Mouse (Mus musculus) midbrain, embryonic 12.5 days (tissue): ENCODE data around the gene Gm21903. TPM values are rescaled to one million over a fixed set of nuclear protein-coding genes. Genes with fewer than 3 reads are reported as not detected.
A peak's percentile ranks its signal among the peaks of the same experiment; 100 is the strongest.
"Not testable (repeated sequence)": the region's sequence is repeated elsewhere in the genome, so short reads cannot be mapped to it uniquely, and the experiment has no call there.

Source experiments
- ATAC-seq: fragments of 200-750 bp; cut with Nextera tagmentation; 2 replicates; pipeline ENCODE4 v1.8.0; 2017; ENCODE audit warnings: low read depth, moderate TSS enrichment, moderate library complexity; ENCODE audit not compliant: low FRiP score
- H3K27ac ChIP-seq: fragments of 300-500 bp; sonication (generic); replicated peaks from 2 replicates; pipeline ENCODE4 v1.5.1; 2016; ENCODE audit warnings: mild to moderate bottlenecking
- H3K27me3 ChIP-seq: fragments of 300-500 bp; sonication (generic); 2 replicates; pipeline ENCODE4 v1.6.1; 2016; ENCODE audit warnings: mild to moderate bottlenecking
- H3K36me3 ChIP-seq: fragments of 300-500 bp; sonication (generic); 2 replicates; pipeline ENCODE4 v1.6.1; 2016
- H3K4me1 ChIP-seq: fragments of 300-500 bp; sonication (generic); 2 replicates; pipeline ENCODE4 v1.6.1; 2016
- H3K4me2 ChIP-seq: fragments of 300-500 bp; sonication (generic); replicated peaks from 2 replicates; pipeline ENCODE4 v1.6.1; 2016; ENCODE audit warnings: mild to moderate bottlenecking, moderate library complexity
- H3K4me3 ChIP-seq: fragments of 300-500 bp; sonication (generic); 2 replicates; pipeline ENCODE4 v1.5.1; 2016; ENCODE audit warnings: mild to moderate bottlenecking
- H3K9ac ChIP-seq: fragments of 300-500 bp; sonication (generic); replicated peaks from 2 replicates; pipeline ENCODE4 v1.6.1; 2016; ENCODE audit warnings: mild to moderate bottlenecking, moderate library complexity
- H3K9me3 ChIP-seq: fragments of 300-500 bp; sonication (generic); 2 replicates; pipeline ENCODE4 v1.6.1; 2016; ENCODE audit warnings: mild to moderate bottlenecking
- WGBS: fragments of 180-500 bp; shearing (Covaris S2); methylation state at CpG from one replicate; pipeline ENCODE4 v1.1.7; 2016; 5-methylcytosine and 5-hydroxymethylcytosine counted together
- polyA plus RNA-seq: library from polyadenylated mRNA; unstranded; fragments of >200 nt; fragmentation: Nextera tagmentation; extraction: Ambion mirVana; gene quantifications from 2 replicates; pipeline ENCODE4 v1.2.1, GENCODE M21; 2016

The Gm21903 gene
- not detected in 2 replicates for polyA plus RNA-seq

GRCm38 (mm10) chr17:39043241-39043640 is at the start of gene Gm21903:
Gm21903 (minus strand) TSS chr17:39043341.
- H3K4me3 ChIP-seq = no peak within 1 kb of the TSS
- H3K27ac ChIP-seq = no peak within 1 kb of the TSS
- H3K4me1 ChIP-seq = no peaks in the 10 kb centered on the region
- no peak within 1 kb of the TSS for H3K9ac ChIP-seq
- H3K36me3 ChIP-seq = no peaks in the 10 kb centered on the region
- no peaks in the 10 kb centered on the region for H3K27me3 ChIP-seq
- H3K4me2 ChIP-seq = no peak within 1 kb of the TSS
- 0 out of 2 replicates have a peak, but pooled peaks cover 4% of the 10 kb centered on the region for H3K9me3 ChIP-seq
- no peak for ATAC-seq

GRCm38 (mm10) chr17:39076937-39077336 is 33.8 kb upstream of the Gm21903 start, which contains the start of gene Esp23:
Esp23 (minus strand) TSS chr17:39077037.
- Histone ChIP-seq H3K9me3 (0 out of 2 replicates have a peak, but pooled peaks cover 10% of the 10 kb centered on the region), H3K27ac (no peak within 1 kb of the TSS), H3K36me3 (no peaks in the 10 kb centered on the region), H3K27me3 (no peaks in the 10 kb centered on the region), H3K9ac (no peak within 1 kb of the TSS), H3K4me1 (no peaks in the 10 kb centered on the region), H3K4me3 (no peak within 1 kb of the TSS), H3K4me2 (no peak within 1 kb of the TSS)
- 67% methylated on average over 1 of the region's 1 CpGs for WGBS
- ATAC-seq = no peak

GRCm38 (mm10) chr17:39063641-39064040 is 20.5 kb upstream of the Gm21903 start:
- Histone ChIP-seq H3K4me1 (no peaks in the 10 kb centered on the region), H3K4me3 (no peak overlapping the region), H3K27me3 (no peaks in the 10 kb centered on the region), H3K36me3 (no peaks in the 10 kb centered on the region), H3K9me3 (peaks cover 16% of the 10 kb centered on the region; the same call in 1 of the 2 replicates), H3K9ac (no peak overlapping the region), H3K4me2 (no peak overlapping the region), H3K27ac (no peak overlapping the region)
- no peak for ATAC-seq

- not testable (repeated sequence) for H3K4me1 ChIP-seq, H3K36me3 ChIP-seq, H3K9me3 ChIP-seq, ATAC-seq, H3K4me3 ChIP-seq, H3K4me2 ChIP-seq, H3K27me3 ChIP-seq, H3K27ac ChIP-seq, H3K9ac ChIP-seq
- 92% methylated on average over 3 of the region's 3 CpGs for WGBS
Observed at GRCm38 (mm10) chr17:39036395-39036794, 6.7 kb downstream of the Gm21903 start, which contains the start of gene Esp24. Esp24 (plus strand) TSS chr17:39036695.

- Histone ChIP-seq H3K4me3 (no peak overlapping the region), H3K4me1 (0 out of 2 replicates have a peak, but pooled peaks cover 2% of the 10 kb centered on the region), H3K27me3 (no peaks in the 10 kb centered on the region), H3K36me3 (no peaks in the 10 kb centered on the region), H3K27ac (no peak overlapping the region), H3K4me2 (peak overlapping the region; percentile 24), H3K9ac (no peak overlapping the region), H3K9me3 (no peaks in the 10 kb centered on the region)
- 33% methylated on average over 14 of the region's 14 CpGs for WGBS
- ATAC-seq = peak; percentile 78
Observed at GRCm38 (mm10) chr17:39017184-39017583, 26.0 kb downstream of the Gm21903 start.

- Histone ChIP-seq H3K4me2 (peak overlapping the region; percentile 50), H3K27ac (no peak overlapping the region), H3K4me3 (peak overlapping the region; percentile 35), H3K4me1 (no peaks in the 10 kb centered on the region), H3K27me3 (no peaks in the 10 kb centered on the region), H3K36me3 (no peaks in the 10 kb centered on the region), H3K9me3 (no peaks in the 10 kb centered on the region), H3K9ac (no peak overlapping the region)
- 42% methylated on average over 30 of the region's 30 CpGs for WGBS
- ATAC-seq = peak; percentile 75
Observed at GRCm38 (mm10) chr17:39010675-39011638, 32.2 kb downstream of the Gm21903 start.

- no peaks in the 10 kb centered on the region for H3K36me3 ChIP-seq
- no peaks in the 10 kb centered on the region for H3K4me1 ChIP-seq
- no peak overlapping the region for H3K4me3 ChIP-seq
- no peak for ATAC-seq
- no peak overlapping the region for H3K27ac ChIP-seq
- H3K4me2 ChIP-seq = no peak overlapping the region
- no peak overlapping the region for H3K9ac ChIP-seq
- H3K9me3 ChIP-seq = no peaks in the 10 kb centered on the region
- H3K27me3 ChIP-seq = no peaks in the 10 kb centered on the region
- WGBS = 91% methylated on average over 1 of the region's 1 CpGs
Observed at GRCm38 (mm10) chr17:39009846-39010245, 33.3 kb downstream of the Gm21903 start.

Other genes with a start within 250 kb of the Gm21903 start
- gene Esp24, start 6.6 kb downstream of the Gm21903 start, polyA plus RNA-seq = not detected in 2 replicates
- not detected in 2 replicates for gene Esp23, start 33.7 kb upstream of the Gm21903 start, polyA plus RNA-seq
- not detected in 2 replicates for gene Esp22, start 52.0 kb upstream of the Gm21903 start, polyA plus RNA-seq